Mouse (Mus musculus) kidney, postnatal 4 days (tissue): ENCODE data around the gene Fabp3.

Experiments
- DNase-seq, 2 experiments: peaks; one replicate each; pipeline ENCODE4 v3.0.0; 2021; ENCODE audit warnings: mixed read lengths in 2 of 2

The Fabp3 gene

DNA sequence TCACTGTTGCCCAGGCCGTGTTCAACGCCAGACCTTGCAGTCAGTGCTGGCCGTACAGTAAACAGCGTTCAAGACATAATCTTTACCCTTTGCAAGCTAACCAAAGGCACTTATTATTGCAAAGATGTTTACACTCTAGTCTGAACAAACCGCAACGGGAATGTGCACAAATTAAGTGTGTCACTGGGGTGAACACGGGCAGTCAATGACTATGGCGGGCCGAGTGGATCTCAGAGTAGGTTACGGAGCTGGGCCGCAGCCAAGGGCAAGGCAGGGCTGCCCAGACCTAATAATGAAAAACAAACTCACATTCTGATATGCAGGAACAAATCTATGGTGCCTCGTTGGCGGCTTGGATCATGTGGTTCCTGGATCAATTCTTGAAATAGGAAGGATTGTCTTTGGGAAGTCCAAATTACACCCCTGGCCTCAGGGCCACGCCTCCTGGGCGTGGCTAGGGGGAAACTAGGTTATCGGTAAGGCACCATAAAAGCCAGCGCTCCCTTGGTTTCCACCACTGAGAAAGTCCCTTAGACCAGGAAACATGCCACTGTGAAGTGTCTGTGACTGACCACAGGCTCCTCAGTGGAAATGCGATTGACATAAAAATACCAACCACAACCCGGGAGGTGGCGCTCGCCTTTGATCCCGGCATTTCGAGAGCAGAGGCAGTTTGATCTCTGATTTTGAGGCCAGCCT, 13.2 kb upstream of the Fabp3 start:
- DNase-seq: peak in 1 of 2 experiments; percentile 58

DNA sequence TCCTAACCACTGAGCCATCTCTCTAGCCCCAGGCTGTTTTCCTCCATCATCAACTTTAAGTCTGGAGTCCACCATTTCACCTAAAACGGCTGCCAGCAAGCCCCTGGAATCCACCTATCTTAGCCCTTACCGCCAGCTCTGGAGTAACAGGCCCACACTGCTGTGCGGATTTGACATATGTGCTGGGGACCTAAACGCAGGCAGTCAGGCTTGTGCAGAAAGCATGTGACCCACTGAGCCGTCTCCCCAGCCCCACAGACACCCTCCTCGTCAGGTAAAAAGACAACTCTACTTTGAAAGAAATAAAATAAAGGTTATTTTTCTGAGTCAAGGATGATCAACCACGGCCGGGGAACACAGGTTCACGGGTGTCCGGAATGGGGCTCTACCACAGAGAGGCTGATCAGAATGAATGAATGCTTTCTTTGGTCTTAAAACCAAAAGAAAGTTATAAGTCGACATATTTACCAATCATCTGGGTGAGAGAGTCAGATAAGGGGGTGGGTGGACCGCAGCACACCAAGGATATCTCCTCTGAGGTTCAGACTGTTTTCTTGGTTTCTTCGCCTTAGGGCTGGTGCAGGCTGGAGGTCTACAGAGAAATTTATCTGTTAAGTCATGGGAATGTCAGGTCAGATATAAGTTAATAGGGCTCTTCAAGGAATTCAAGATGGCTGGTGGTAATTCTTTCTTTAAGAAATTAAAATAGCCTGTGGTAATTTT, 12.0 kb upstream of the Fabp3 start:
- no peak for DNase-seq

DNA sequence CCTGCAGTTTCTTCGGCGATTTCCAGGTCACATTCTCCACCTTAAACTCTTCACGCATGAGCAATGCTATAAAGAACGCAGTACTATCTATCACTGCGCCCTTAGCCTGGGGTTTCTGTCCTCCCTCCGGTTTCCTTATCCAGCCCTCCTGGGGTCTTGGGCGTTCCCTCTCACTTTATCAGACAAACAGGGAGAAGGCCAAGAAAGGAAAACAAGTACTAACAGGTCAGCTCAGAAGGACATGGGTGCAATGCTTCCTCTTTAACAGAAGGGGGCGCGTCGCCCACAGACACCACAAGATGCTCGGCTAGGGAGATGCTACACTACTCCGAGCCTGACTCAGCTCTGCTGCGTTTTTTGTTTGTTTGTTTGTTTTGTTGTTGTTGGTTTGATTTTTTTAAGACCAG, 11.3 kb upstream of the Fabp3 start:
- DNase-seq: peak in 1 of 2 experiments; percentile 24

DNA sequence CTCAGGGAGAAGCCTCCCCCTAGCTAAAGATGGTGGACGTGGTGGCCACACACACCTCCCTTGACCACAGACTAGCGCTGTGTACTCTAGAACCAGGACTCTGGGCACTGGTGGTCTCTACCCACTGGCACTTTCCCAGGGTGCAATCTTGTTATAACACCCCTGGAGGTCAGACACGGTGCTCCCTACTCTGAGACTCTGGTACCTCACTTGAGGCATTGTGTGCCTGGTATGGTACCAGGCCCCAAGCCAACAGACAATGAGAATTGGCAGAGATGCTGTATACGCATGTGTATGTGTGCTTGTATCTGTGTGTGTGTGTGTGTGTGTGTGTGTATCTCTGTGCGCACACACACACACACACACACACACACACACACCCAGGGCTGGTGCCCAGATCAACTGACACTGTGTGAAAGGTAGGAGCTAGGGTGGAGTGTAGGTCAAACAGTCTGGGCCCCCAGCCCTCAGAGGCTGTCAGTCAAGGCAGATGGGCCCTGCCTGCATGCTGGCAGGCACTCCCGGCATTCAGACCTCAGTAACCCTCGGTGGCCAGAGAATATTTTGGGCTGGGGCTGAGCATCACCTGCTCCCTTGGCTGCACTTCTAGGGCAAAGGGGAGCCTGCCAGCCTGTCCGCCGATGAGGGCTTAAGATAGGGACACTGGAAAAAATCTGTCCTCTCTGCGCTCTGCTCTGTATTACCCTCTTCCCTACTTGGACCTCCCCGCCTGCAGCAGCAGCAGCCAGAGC, 9.3 kb upstream of the Fabp3 start:
- no peak for DNase-seq

DNA sequence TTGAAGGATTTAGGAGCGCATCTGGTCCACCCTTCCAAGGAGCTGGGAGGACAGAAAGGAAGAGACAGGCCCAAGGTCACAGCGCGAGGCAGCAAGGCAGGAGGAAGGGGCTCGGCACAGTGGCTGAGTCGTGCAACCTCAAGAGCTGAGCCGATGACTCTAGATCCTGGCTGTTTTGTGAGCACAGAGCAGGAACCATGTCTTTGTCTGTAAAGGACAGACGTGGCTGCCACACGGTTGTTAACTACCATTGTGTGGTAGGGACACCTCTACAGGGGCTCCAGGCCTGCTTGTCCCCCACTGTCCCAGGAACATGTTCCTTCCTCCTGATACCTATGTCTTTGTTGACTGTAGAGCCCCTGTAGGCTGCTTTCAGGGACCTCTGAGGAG, 8.8 kb upstream of the Fabp3 start:
- no peak for DNase-seq

DNA sequence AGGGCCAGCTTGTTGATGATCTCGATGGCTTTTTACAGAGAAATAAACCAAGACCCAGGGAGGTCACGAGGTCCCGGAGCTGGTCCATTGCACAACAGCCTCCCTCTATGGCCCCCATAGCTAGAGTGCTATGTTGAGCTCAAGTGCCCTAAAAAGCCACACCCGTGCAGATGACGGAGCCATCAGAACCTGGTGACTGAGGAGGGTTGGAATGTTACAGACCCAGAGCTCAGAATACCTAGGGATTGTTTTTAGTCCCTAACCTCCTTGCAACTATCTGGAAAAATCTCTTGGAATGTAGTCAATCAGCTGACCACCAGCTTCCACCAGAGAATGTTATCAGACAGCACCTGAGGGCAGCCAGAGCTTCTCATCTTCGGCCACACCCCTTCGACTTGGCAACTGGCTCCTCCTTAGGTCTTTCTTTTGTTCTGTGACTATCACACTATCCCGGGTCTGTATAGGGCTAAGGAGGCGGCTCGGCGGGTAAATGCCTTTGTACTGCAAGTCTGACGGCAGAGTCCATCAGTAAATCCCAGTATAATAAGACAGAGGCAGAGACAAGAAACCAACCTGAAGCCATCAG, 6.0 kb upstream of the Fabp3 start:
- DNase-seq: no peak

DNA sequence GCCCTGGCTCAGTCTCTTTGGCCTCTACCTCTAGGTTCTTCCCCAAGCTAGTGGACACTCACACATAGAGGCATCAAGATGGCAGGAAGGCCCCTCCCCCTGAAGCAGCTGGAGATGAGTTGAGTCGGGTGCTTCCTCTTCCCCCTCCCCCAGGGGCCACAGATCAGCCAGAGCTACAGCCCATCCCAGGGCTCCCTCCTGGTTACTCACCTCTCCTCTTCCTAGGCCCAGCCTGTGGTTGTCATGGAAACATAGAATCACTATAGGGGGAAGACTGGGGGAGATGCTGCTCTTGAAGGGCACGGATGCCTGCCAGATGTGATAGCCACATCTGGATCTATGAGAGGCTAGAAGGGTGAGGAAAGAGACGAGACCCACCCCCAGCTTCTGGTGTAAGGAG, 3.6 kb upstream of the Fabp3 start:
- DNase-seq: no peak

DNA sequence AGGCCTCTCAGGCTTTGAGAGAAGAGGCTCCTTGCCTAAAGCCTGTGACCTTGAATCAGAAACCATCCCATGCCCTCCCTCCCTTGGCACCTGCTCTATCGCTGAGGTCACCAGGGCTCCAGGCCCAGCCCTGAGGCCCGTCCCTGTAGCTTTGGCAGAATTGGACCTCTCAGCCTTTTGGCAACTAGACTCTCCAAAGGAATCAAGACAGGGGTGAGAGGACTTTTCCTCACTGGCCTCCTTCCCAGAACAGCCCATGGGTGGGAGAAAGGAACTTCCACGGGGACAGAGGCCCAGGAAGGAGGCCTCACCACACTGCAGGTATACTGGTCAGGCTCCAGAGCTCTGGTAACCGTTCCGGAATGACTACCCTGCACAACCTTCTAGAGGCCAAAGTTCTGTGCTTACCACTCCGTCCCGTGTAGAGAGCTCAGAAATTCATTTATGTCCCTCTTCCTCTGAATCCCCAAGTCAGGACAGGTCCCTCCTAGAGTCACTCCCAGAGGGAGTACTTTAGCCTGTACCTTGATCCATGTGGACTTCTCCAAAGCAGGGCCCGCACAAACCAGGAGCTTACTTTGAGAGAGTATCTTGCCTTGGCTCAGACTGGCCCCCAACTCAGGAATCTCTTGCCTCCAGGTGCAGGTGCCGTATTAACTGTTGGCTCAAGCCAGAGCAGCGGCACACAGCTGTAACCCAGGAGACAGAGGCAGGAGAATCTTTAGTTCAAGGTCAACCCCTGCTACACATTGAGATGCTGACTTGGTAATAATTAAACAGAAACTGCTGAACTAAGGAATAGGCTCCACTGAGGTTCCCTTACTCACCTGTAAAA, 1.4 kb upstream of the Fabp3 start:
- peak in 1 of 2 experiments; percentile 50 for DNase-seq

DNA sequence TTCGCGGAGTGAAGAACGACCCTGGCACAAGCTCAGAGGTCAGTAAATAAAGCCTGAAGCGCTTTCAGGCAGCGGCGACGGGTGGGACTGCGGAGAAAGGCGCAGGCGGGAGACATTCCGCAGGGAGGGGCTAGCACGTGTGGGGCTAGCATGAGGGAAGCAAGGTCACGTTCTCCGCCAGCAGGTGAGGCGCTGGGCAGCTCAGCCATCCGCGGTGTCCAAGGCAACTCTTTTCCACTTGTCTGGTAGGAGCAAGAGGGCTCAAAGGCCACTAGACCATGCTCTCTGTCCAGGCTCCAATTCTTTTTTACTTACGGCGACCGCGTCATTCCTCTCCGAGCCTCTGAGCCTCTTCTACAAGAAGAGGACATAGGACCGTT, 554 bp upstream of the Fabp3 start:
- DNase-seq: peak; percentile 77 to 89

DNA sequence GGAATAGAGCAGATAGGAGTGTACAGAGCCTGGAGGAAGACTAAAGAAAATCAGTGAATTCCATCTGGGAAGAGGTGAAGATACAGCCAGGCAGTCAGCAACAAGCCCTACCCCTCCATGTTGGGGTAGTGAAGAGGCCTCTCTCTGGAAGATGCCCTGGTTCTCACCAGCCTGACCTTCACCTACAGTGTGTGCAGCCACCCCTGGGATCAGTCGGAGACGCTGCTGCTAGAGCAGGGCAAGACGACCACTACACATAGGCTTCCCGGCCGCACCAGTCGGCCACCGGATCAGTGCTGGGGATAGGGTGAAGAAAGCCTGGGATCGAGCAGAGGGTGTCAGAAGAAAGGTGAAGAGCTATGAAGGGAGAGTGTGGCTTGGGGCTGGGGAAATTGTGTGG, 859 bp downstream of the Fabp3 start:
- no peak for DNase-seq

DNA sequence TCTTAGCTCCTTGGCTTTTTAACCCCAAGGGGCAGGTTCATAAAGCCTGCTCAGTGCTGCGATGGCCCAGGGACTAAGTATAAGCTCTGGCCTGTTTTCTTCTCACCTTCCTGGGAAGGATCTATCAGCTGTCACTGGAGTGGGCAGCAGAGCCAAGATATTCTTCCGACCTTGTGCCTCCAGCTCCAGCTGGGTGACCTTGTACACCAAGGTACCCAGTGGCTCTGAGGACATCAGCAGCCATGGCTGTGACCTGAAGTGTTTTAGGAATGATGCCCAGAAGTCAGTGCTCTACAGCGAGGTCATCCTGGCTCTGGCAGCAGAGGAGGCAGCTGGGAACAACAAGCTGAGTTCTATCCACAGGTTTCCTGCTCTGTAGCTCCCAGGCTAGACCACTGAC, 4.1 kb downstream of the Fabp3 start:
- no peak for DNase-seq

DNA sequence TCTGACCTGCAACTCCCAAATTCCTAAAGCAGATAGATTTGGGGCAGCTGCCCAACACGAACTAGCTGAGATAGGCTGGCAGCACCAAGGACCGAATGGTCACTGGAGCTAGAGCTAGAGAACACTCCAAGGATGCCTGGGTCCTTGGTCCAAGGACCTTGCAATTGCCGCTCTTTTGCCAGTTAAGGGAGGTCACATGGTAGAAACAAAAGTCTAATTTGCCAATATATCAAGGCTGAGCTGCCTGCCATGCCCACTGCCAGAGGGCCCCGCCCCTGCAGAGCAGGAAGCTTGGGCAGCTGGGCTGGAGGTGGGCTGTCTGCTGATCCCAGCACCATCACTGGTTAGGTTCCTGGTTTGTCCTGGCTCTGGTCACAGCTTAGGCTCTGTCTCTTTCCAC, 5.2 kb downstream of the Fabp3 start:
- DNase-seq: no peak

DNA sequence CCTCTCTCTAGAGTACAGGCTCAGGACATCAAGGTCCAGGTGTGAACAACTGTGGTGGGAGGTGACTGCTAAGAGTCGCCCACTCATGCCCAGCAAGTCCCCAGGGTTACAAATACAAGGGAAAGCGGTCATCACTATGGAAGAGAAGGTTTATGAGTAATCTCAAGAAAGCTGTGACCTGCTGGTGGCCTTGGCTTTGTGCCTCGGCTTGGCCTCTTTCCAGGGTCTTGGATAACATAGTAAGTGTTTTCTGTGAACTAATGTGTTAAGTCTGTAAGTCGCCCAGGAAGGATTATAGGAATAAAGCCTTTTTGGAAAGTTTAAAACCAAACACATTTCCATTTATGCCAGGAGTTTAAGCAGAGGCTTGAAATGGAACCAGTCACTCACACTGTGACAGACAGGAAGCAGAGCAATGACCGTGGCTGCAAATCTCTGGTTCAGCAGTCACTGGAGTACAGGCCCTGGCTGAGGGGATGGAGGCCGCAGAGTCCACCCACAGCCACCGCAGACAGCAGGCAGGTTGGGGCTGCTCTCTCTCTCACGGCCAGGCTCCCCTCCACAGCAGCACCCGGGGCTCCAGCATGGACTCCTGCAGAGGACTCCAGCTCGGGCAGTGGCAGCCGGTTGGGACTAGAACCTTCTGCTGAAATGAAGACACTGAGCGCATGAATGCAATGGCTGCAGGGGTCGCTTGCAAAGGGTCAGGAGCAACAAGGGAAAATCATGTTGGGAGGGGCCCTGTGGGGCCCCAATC, 7.6 kb downstream of the Fabp3 start:
- peak; percentile 82 to 84 for DNase-seq

DNA sequence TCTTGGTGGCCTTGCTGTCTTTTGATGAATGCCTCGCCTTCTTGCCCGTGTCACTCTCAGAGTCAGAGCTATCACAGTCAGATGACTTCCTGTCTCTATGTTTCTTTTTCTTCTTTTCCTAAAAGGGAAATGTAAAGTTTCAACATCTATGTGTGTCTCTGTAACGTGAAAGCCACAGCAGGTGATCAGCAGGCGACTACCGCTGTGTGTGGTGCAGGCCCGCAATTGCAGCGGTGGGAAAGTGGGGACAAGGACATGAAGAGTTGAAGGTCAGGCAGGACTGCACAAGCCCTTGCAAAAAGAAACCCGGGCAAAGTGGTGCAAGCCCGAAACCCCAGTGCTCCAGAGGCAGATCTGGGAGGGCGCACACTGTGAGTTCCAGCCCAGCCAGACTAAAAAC, 8.3 kb downstream of the Fabp3 start:
- DNase-seq: no peak

DNA sequence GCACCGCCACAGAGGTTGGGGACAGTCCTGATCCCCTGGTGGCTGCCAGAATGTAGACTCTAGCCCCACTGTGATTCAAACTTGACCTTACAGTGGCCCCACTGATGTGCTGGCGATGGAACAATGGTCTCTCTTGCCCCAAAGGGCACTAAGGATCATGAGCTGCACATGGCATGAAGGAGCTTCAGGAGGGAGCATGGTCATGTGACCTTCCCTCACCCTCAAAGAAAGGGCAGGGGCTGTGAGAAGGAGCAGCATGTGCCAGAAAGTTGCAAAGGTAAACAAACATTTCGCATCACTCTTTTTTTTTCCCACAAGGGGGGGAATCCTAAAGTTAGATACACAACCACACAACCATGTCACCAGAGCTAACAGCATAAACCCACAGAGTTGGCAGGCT, 9.7 kb downstream of the Fabp3 start:
- no peak for DNase-seq

DNA sequence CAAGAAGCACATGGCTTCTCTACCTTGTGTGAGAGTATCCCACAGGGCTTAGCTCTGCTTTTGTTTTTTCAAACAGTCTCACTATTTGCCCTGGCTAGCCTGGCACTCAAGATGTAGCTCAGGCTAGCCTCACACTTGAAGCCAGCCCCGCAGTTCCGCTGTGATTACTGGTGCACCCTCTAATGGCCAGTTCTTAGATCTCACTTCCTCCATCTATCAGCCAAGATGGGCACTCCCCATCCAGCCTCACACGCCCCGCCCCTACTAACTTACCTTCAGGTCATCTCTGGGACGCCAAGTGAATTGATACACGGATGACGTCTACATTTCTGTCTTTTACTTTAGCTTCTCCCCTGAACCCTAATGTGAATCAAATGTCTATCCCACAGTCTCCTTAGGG, 11.2 kb downstream of the Fabp3 start:
- no peak for DNase-seq

DNA sequence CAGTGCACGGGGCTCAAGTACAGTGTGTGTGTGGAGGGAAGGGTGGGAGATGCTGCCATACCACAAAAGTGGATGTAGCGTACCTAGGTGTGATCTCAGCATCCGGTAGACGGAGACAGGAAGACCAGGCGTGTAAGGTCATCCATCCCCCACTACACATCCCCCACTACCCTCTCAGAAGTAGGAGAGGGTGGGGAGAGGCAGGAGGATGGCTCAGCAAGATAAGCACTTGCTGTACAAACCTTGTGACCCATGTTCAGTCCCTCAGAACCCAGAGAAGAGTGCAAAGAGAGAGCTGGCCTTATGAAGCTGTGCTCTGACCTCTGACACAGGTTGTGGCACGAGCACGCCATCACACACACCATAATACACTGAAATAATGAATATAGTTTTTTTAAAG, 13.2 kb downstream of the Fabp3 start:
- DNase-seq: no peak

DNA sequence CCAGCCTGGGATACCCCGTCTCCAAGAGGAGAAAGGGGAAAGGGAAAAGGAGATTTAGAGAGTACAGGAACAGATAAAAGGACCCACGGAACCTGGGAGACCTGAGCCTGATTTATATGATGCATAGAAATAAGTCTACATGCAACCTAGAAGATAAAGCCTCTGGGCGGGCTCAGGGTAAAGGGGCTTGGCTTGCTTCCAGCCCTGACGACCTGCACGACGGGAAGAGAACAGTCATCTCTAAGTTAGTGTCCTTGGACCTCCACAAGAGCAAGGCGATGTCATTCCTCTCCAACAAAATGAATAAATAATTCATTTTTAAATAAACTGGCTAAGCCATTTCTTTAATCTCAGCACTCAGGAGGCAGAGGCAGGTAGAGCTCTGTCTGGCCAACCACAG, 14.2 kb downstream of the Fabp3 start:
- DNase-seq: no peak

DNA sequence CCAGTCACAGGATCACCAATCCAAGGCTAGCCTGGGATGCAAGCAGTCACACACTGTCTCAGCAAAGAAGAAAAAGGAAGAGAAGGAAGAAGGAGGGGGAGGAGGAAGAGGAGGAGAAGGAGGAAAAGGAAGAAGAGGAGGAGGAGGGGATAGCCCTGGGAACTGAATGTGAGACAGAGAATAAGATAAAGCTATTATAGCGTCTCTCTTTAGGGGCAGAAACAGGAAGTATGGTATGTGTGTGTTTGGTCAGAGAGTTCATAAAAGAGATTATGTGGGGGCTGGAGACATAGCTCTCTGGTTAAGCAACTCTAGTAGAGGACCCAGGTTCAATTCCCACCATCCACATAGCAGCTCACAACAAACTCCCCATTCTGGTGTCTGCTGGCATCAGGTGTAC, 14.8 kb downstream of the Fabp3 start:
- no peak for DNase-seq

DNA sequence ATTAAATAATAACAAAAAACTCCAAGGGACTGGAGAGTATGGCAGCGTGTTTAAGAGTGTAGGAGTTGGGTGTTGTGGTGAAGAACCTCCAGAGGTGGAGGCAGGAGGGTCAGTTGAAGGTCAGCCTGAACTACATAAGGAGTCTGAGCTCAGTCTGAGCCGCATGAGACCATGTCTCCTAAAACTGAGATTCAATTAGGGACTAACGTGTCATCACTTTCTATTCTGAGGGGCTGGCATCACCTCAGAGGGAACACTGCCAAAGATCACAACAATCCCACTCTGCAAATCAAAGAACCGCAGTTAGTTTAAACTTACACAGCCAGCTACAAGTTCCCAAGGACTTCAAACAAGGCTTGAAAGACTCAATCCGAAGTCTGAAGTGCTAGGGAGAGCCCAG, 15.2 kb downstream of the Fabp3 start:
- DNase-seq: no peak

DNA sequence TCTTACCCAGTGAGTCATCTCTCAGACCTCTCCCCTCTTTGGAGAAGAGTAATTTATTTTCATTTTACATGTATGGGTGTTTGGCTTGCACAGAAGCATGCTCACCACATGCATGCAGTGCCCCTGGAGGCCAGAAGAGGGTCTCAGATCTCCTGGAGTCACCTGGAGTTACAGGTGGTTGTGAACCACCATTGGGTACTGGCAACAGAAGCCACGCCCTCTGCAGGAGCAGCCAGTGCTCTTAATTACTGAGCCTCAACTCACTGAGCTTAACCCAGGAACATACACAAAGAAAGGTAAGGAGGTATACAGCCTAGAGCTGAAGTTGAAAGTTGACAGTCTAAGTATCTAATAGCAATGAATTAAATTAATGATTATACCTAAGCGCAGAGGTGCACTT, 17.1 kb downstream of the Fabp3 start:
- no peak for DNase-seq

DNA sequence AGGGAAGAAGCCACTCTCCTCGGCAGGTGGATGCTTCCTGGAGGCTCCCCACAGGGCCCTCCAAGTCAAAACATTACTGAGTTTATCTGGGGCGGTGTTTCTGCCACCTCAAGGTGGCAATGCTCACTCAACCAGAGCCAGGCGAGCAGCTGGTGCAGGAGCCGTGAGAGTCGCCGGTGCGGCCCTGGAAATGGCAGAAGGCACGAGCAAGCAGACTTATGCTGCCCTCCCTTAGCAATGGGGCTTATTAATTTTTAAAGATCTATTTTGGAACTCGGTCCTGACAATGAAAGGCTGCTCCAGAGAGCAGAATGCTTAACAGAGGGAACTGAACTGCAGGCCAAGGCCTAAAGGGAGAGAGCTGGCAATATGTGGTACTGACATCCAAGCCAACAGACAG, 19.0 kb downstream of the Fabp3 start:
- peak; percentile 52 to 59 for DNase-seq
